Mouse (Mus musculus): Measurements from ENCODE around the gene Cldn3.

DNA sequence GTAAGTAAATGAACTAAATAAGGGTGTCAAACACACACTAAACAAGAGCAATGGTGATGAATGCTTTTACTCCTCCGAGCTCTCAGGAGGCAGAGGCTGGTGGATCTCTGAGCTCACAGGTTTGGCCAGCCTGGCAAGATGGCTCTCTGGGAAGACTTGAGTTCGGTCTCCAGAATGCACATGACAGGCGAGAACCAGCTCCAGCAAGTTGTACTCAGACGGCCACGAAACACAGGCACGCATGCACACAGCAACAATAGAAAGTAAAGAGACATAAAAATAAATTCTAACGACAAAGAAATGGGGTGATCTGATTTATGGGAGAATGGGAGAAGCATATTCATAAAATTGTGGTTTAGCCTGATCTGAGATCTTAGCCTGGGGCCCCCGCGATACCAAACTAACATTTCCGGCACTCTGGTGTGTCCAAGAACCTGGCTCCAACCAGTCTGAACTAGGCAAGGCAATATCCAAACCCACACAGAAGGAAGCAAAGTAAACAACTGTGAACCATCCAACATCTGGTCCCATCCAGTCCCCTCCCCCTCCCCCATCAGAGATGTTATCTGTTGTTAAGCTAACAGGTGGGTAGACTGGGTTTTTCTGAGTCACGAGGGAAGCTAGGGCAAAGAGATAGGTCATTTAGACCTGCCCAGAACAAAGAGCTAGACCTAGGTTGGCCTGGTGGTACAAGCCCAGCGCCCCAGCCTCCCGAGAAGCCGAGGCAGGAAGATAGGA lies 44.4 kb upstream of the Cldn3 start:
- TF ChIP-seq CTCF (IDR thresholded peaks at IDR 0.05; ENCODE audit: low read depth, low read length): no peak
- no peak for TF ChIP-seq POLR2A (IDR thresholded peaks at IDR 0.05; ENCODE audit: borderline replicate concordance, low read depth, low read length)

Measured in bone marrow macrophage, adult 2 months (primary cell).